Mouse (Mus musculus) intestine, embryonic 14.5 days (tissue): ENCODE data around the gene Klhl35. TPM values are rescaled to one million over a fixed set of nuclear protein-coding genes. Genes with fewer than 3 reads are reported as not detected.

Source experiments
- ATAC-seq: fragments of 200-750 bp; cut with Nextera tagmentation; replicated peaks from 2 replicates; pipeline ENCODE4 v1.8.0; 2017; ENCODE audit warnings: low read depth, moderate number of reproducible peaks, moderate TSS enrichment, moderate library complexity; ENCODE audit not compliant: low FRiP score, low TSS enrichment
- DNase-seq: peaks from one replicate; pipeline ENCODE4 v3.0.0-alpha.2; 2018; ENCODE audit warnings: low spot score
- H3K27ac ChIP-seq: fragments of 300-500 bp; sonication (generic); 2 replicates; pipeline ENCODE4 v1.5.1; 2014; ENCODE audit warnings: low read depth, mild to moderate bottlenecking, control low read depth
- H3K27me3 ChIP-seq: fragments of 300-500 bp; sonication (generic); replicated peaks from 2 replicates; pipeline ENCODE4 v1.6.1; 2014; ENCODE audit warnings: low read length, control low read depth; ENCODE audit not compliant: control insufficient read depth, insufficient read depth
- H3K36me3 ChIP-seq: fragments of 300-500 bp; sonication (generic); 2 replicates; pipeline ENCODE4 v1.6.1; 2014; ENCODE audit warnings: low read length, control low read depth; ENCODE audit not compliant: control insufficient read depth, insufficient read depth
- H3K4me1 ChIP-seq: fragments of 300-500 bp; sonication (generic); replicated peaks from 2 replicates; pipeline ENCODE4 v1.6.1; 2014; ENCODE audit warnings: low read length, control low read depth, mixed read lengths; ENCODE audit not compliant: control insufficient read depth, insufficient read depth
- H3K4me2 ChIP-seq: fragments of 300-500 bp; sonication (generic); 2 replicates; pipeline ENCODE4 v1.6.1; 2014; ENCODE audit warnings: low read length
- H3K4me3 ChIP-seq: fragments of 300-500 bp; sonication (generic); 2 replicates; pipeline ENCODE4 v1.5.1; 2014; ENCODE audit warnings: low read depth, low read length, control low read depth, mixed read lengths
- H3K9ac ChIP-seq: fragments of 300-500 bp; sonication (generic); 2 replicates; pipeline ENCODE4 v1.6.1; 2014; ENCODE audit warnings: mild to moderate bottlenecking, low read length
- H3K9me3 ChIP-seq: fragments of 300-500 bp; sonication (generic); 2 replicates; pipeline ENCODE4 v1.6.1; 2016; ENCODE audit warnings: low read length, control low read depth; ENCODE audit not compliant: control insufficient read depth
- WGBS: fragments of 180-500 bp; shearing (Covaris S2); extraction: QIAGEN DNeasy Blood & Tissue Kit; methylation state at CpG from one replicate; pipeline ENCODE4 v1.1.7; 2014; 5-methylcytosine and 5-hydroxymethylcytosine counted together
- polyA plus RNA-seq: library from polyadenylated mRNA; unstranded; fragments of >200 nt; fragmentation: Nextera tagmentation; extraction: Ambion mirVana; gene quantifications from 2 replicates; pipeline ENCODE4 v1.2.1, GENCODE M21; 2014

Gene Klhl35
- polyA plus RNA-seq = 0.59 and 1.0 TPM in 2 replicates

DNA sequence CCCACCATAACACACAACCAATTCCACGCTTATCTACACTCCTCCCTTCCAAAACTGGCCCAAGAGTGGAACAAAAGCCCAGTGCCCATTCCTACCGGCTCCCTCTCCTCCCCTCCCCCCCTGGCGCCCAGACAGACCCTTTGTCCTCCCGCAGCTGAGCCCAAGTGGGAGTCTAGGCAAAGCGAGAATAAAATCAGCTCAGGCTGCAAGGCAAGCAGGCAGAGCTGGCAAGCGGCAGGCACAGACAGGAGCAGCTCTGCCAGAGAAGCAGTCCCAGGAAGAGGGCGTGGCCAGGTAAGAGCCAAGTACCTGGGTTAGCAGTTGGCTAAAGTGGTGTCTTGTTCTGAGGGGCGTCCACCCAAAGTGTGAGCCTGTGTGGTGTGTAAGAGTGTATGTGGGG is at the start of gene Klhl35:
Gene Klhl35, plus strand, starts transcription at position 194 of the 400 bp plus-strand sequence.
- Histone ChIP-seq H3K4me3 (no peak within 1 kb of the TSS), H3K27me3 (no peaks in the 10 kb centered on the region), H3K9me3 (no peaks in the 10 kb centered on the region), H3K4me2 (no peak within 1 kb of the TSS), H3K4me1 (peaks cover 14% of the 10 kb centered on the region), H3K27ac (no peak within 1 kb of the TSS), H3K36me3 (peaks cover 2% of the 10 kb centered on the region; the same call in 1 of the 2 replicates), H3K9ac (no peak within 1 kb of the TSS)
- ATAC-seq (no peak), DNase-seq (no peak)
- 31% methylated on average over 8 of the region's 8 CpGs for WGBS

- H3K27ac ChIP-seq = no peak overlapping the region
- no peak for DNase-seq
- 73% methylated on average over 3 of the region's 3 CpGs for WGBS
- no peaks in the 10 kb centered on the region for H3K27me3 ChIP-seq
- H3K4me3 ChIP-seq = no peak overlapping the region
- no peaks in the 10 kb centered on the region for H3K9me3 ChIP-seq
- ATAC-seq = no peak
- H3K4me1 ChIP-seq = 0 out of 2 replicates have a peak, but pooled peaks cover 5% of the 10 kb centered on the region
- H3K9ac ChIP-seq = no peak overlapping the region
- H3K36me3 ChIP-seq = no peaks in the 10 kb centered on the region
- H3K4me2 ChIP-seq = no peak overlapping the region
Observed at GRCm38 (mm10) chr7:99419311-99419710, 46.5 kb upstream of the Klhl35 start.

DNA sequence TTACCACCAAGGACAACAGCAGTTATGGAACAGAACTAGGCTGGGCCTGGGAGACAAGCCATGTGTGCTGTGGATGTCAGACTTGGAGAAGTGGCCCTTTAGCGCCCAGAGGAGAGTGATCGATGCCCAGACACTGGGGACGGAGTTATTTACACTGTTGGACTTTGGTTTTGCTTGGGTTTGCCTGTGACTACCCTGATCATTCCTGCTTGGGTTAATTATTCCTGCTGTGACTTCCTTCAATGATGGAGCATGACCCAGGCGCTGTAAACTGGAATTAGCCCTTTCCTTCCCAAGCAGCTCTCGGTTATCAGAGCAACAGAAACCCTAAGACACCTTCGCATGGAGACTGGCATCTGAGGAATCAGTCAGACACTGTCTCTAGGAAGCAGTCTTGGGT is 44.8 kb upstream of the Klhl35 start:
- H3K4me3 ChIP-seq = no peak overlapping the region
- H3K9me3 ChIP-seq = no peaks in the 10 kb centered on the region
- no peaks in the 10 kb centered on the region for H3K36me3 ChIP-seq
- DNase-seq (no peak), ATAC-seq (no peak)
- no peak overlapping the region for H3K9ac ChIP-seq
- no peak overlapping the region for H3K4me2 ChIP-seq
- 68% methylated on average over 6 of the region's 6 CpGs for WGBS
- peaks cover 13% of the 10 kb centered on the region; the same call in 1 of the 2 replicates for H3K4me1 ChIP-seq
- H3K27me3 ChIP-seq = no peaks in the 10 kb centered on the region
- no peak overlapping the region for H3K27ac ChIP-seq

DNA sequence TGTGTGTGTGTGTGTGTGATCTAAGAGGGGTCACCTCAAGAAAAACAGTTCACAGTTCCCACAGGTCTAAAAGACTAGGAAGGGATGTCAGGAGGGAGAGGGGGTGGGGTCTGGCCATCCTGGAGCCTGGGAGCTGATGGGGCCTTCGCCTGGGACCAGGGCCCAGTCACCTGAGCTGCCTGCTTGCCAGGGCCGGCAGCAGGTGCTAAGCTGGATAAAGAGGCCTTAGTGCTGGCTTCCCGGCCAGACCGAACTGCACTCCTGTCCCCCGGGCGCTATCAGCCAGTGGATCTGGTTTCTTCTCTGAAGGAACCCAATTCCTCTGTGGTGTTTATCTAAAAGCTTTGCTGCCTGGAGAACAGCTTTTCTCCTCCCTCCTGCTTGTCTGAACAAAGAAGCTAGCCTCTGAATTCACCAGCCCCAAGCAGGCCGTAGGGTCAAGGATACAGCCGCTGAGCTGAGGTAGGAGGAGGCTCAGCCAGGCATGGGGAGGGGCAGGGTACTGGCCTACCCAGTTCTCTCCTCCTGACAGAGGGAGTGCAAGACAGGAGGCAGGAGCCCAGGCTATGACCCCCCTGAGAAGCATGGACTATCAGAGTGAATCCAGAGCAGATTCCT is 41.2 kb upstream of the Klhl35 start:
- Histone ChIP-seq H3K27ac (no peak overlapping the region), H3K4me3 (no peak overlapping the region), H3K4me1 (peaks cover 16% of the 10 kb centered on the region; the same call in 1 of the 2 replicates), H3K4me2 (no peak overlapping the region), H3K36me3 (no peaks in the 10 kb centered on the region), H3K9ac (no peak overlapping the region), H3K9me3 (no peaks in the 10 kb centered on the region), H3K27me3 (no peaks in the 10 kb centered on the region)
- DNase-seq (peak; percentile 69), ATAC-seq (peak; percentile 41; the same call in 1 of the 2 replicates)
- WGBS = 21% methylated on average over 8 of the region's 8 CpGs

DNA sequence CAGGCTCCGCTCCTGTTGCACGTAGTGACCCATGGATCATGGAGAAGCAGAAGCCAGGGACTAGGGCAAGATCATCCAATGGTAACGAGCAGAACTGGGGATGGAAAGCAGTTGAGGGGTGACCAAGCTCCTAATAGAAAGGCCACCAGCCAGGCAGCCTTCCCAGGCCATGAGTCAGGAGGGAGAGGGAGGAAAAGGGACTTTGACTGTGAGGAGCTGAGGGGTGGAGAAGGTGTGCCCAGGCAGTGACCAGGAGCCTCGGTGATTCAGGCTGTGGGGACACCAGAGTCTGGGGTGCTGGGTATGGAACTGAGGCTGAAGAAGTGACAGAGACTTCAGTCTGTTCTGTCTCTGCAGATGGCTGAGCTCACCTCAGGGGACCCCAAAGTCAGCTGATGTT is 40.1 kb upstream of the Klhl35 start:
- H3K4me2 ChIP-seq = no peak overlapping the region
- WGBS = 83% methylated on average over 4 of the region's 4 CpGs
- no peaks in the 10 kb centered on the region for H3K36me3 ChIP-seq
- H3K4me3 ChIP-seq = no peak overlapping the region
- H3K9me3 ChIP-seq = no peaks in the 10 kb centered on the region
- H3K4me1 ChIP-seq = peaks cover 16% of the 10 kb centered on the region; the same call in 1 of the 2 replicates
- H3K9ac ChIP-seq = no peak overlapping the region
- H3K27ac ChIP-seq = no peak overlapping the region
- no peak for DNase-seq
- no peak for ATAC-seq
- no peaks in the 10 kb centered on the region for H3K27me3 ChIP-seq

GRCm38 (mm10) chr7:99427031-99427430 is 38.8 kb upstream of the Klhl35 start:
- Histone ChIP-seq H3K4me1 (peaks cover 16% of the 10 kb centered on the region; the same call in 1 of the 2 replicates), H3K27ac (no peak overlapping the region), H3K27me3 (no peaks in the 10 kb centered on the region), H3K9ac (no peak overlapping the region), H3K4me3 (no peak overlapping the region), H3K9me3 (no peaks in the 10 kb centered on the region), H3K36me3 (no peaks in the 10 kb centered on the region), H3K4me2 (no peak overlapping the region)
- ATAC-seq (no peak), DNase-seq (no peak)
- WGBS = 73% methylated on average over 10 of the region's 10 CpGs

DNA sequence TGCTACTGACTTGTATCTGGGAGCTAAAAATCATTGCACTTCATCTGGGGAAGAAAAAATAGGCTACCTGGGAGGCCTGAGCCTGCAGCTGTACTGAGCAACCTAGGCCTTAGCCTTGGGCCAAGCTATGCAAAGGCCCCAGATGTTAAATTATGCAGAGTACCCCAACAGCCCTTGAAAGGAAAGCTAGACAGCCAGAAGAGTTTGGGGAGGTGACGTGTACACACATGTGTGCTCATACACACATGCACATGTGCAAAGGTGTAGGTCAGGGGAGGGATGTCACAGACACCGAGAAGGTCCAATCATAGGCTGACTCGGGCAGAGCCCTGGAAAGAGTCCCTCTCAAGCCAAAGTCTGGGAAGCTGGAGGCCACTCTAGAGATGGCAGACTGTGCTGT is 37.8 kb upstream of the Klhl35 start:
- WGBS = 92% methylated on average over 3 of the region's 3 CpGs
- no peak overlapping the region for H3K27ac ChIP-seq
- ATAC-seq = no peak
- no peaks in the 10 kb centered on the region for H3K27me3 ChIP-seq
- no peaks in the 10 kb centered on the region for H3K9me3 ChIP-seq
- H3K4me1 ChIP-seq = peaks cover 14% of the 10 kb centered on the region; the same call in 1 of the 2 replicates
- no peak overlapping the region for H3K4me3 ChIP-seq
- H3K9ac ChIP-seq = no peak overlapping the region
- DNase-seq = no peak
- no peak overlapping the region for H3K4me2 ChIP-seq
- H3K36me3 ChIP-seq = no peaks in the 10 kb centered on the region

- Histone ChIP-seq H3K27me3 (no peaks in the 10 kb centered on the region), H3K4me1 (peaks cover 14% of the 10 kb centered on the region; the same call in 1 of the 2 replicates), H3K4me2 (no peak overlapping the region), H3K9ac (no peak overlapping the region), H3K27ac (no peak overlapping the region), H3K9me3 (no peaks in the 10 kb centered on the region), H3K4me3 (no peak overlapping the region), H3K36me3 (no peaks in the 10 kb centered on the region)
- 79% methylated on average over 5 of the region's 5 CpGs for WGBS
- no peak for ATAC-seq
- DNase-seq = no peak
Observed at GRCm38 (mm10) chr7:99428836-99429235, 37.0 kb upstream of the Klhl35 start.

- Histone ChIP-seq H3K4me1 (peaks cover 7% of the 10 kb centered on the region; the same call in 1 of the 2 replicates), H3K36me3 (no peaks in the 10 kb centered on the region), H3K27ac (no peak overlapping the region), H3K4me3 (no peak overlapping the region), H3K9me3 (no peaks in the 10 kb centered on the region), H3K4me2 (no peak overlapping the region), H3K27me3 (no peaks in the 10 kb centered on the region), H3K9ac (no peak overlapping the region)
- WGBS = 50% methylated on average over 6 of the region's 6 CpGs
- no peak for DNase-seq
- ATAC-seq = no peak
Observed at GRCm38 (mm10) chr7:99429786-99430185, 36.0 kb upstream of the Klhl35 start.
